Mouse (Mus musculus) CH12.LX (cell line): ENCODE results near the gene Il6st. TPM values are rescaled to one million over a fixed set of nuclear protein-coding genes. Genes with fewer than 3 reads are reported as not detected.

Source experiments
- DNase-seq: peaks from one replicate; pipeline ENCODE4 v3.0.0-alpha.2; 2013; ENCODE audit errors: extremely low read depth
- H3K27ac ChIP-seq: 2 replicates; pipeline ENCODE4 v1.5.1; 2012; ENCODE audit warnings: low read depth, mild to moderate bottlenecking, control low read depth, moderate library complexity; ENCODE audit not compliant: insufficient read depth
- H3K27me3 ChIP-seq: replicated peaks from 2 replicates; pipeline ENCODE3; 2012; ENCODE audit warnings: inconsistent platforms
- H3K36me3 ChIP-seq, 2 experiments: replicated peaks in 1 of 2; 2 replicates each; pipeline versions ENCODE3 to v1.6.1; 2012; ENCODE audit warnings: inconsistent platforms in 1 of 2, low read length in 1 of 2, mild to moderate bottlenecking in 1 of 2, mixed read lengths in 1 of 2, moderate library complexity in 1 of 2; ENCODE audit not compliant: control insufficient read depth in 1 of 2, insufficient read depth in 1 of 2
- H3K4me1 ChIP-seq, 2 experiments: 2 replicates each; pipeline ENCODE4 v1.6.1; 2012; ENCODE audit warnings: inconsistent platforms in 1 of 2, moderate library complexity in 1 of 2; ENCODE audit not compliant: insufficient read depth in 2 of 2, control insufficient read depth in 1 of 2
- H3K4me2 ChIP-seq: 2 replicates; pipeline ENCODE4 v1.6.1; 2012; ENCODE audit warnings: low read depth, mild to moderate bottlenecking, control low read depth; ENCODE audit not compliant: poor library complexity, insufficient read depth, severe bottlenecking
- H3K4me3 ChIP-seq, 3 experiments: fragments of 150-350 bp in 1 of 3; sonication (generic) in 1 of 3; replicated peaks in 1 of 3; 2 replicates each; pipeline versions ENCODE3 to v1.5.1; 2011 to 2012; ENCODE audit warnings: low read depth in 2 of 3, low read length in 2 of 3, mild to moderate bottlenecking in 2 of 3, moderate library complexity in 2 of 3, control low read depth in 1 of 3, improper control_type of control experiment in 1 of 3, inconsistent platforms in 1 of 3, mixed read lengths in 1 of 3; ENCODE audit not compliant: poor library complexity in 1 of 3
- H3K79me2 ChIP-seq: replicated peaks from 2 replicates; pipeline ENCODE4 v1.6.1; 2012; ENCODE audit warnings: mild to moderate bottlenecking, moderate library complexity; ENCODE audit not compliant: control insufficient read depth, poor library complexity, insufficient read depth, severe bottlenecking; ENCODE audit errors: extremely low read depth
- H3K9ac ChIP-seq: 2 replicates; pipeline ENCODE4 v1.6.1; 2012; ENCODE audit warnings: low read depth, mild to moderate bottlenecking, control low read depth, moderate library complexity; ENCODE audit not compliant: insufficient read depth
- H3K9me3 ChIP-seq: replicated peaks from 2 replicates; pipeline ENCODE3; 2012; ENCODE audit warnings: low read length, inconsistent platforms, mixed read lengths
- BHLHE40 ChIP-seq: IDR thresholded peaks from 2 replicates; pipeline ENCODE4 v1.6.1; 2011; ENCODE audit warnings: mild to moderate bottlenecking, low read depth, low read length, improper control_type of control experiment
- CHD1 ChIP-seq: IDR thresholded peaks from 2 replicates; pipeline ENCODE4 v1.6.1; 2012; ENCODE audit warnings: low read depth, low read length, improper control_type of control experiment, inconsistent platforms
- CTCF ChIP-seq, 2 experiments: IDR thresholded peaks in 1 of 2; conservative IDR thresholded peaks in 1 of 2; 2 replicates each; pipeline ENCODE4 v1.5.1; 2011 to 2012; ENCODE audit warnings: low read depth in 2 of 2, low read length in 2 of 2, improper control_type of control experiment in 1 of 2, inconsistent platforms in 1 of 2, mild to moderate bottlenecking in 1 of 2, moderate library complexity in 1 of 2
- E2F4 ChIP-seq: IDR thresholded peaks from 2 replicates; pipeline ENCODE4 v1.6.1; 2011; ENCODE audit warnings: low read depth, low read length, improper control_type of control experiment; ENCODE audit not compliant: insufficient replicate concordance
- EP300 ChIP-seq: IDR thresholded peaks from 2 replicates; pipeline ENCODE4 v1.6.1; 2011; ENCODE audit warnings: low read length, improper control_type of control experiment
- ETS1 ChIP-seq: conservative IDR thresholded peaks from 2 replicates; pipeline ENCODE4 v1.6.1; 2012; ENCODE audit warnings: low read depth, mild to moderate bottlenecking, inconsistent platforms, low read length, improper control_type of control experiment, moderate library complexity
- GABPA ChIP-seq: IDR thresholded peaks from 2 replicates; pipeline ENCODE4 v1.6.1; 2012; ENCODE audit warnings: low read depth, low read length, improper control_type of control experiment, inconsistent platforms; ENCODE audit not compliant: insufficient replicate concordance
- HCFC1 ChIP-seq: IDR thresholded peaks from 2 replicates; pipeline ENCODE4 v1.6.1; 2012; ENCODE audit warnings: low read depth, mild to moderate bottlenecking, inconsistent platforms, low read length, improper control_type of control experiment
- IRF4 ChIP-seq: IDR thresholded peaks from 2 replicates; pipeline ENCODE4 v1.6.1; 2014; ENCODE audit warnings: low read depth, mild to moderate bottlenecking, inconsistent platforms, low read length, improper control_type of control experiment
- JUN ChIP-seq: IDR thresholded peaks from 2 replicates; pipeline ENCODE4 v1.6.1; 2011; ENCODE audit warnings: low read depth, mild to moderate bottlenecking, low read length, improper control_type of control experiment, moderate library complexity; ENCODE audit not compliant: insufficient read depth
- JUND ChIP-seq: conservative IDR thresholded peaks from 2 replicates; pipeline ENCODE4 v1.6.1; 2011; ENCODE audit warnings: low read depth, low read length, improper control_type of control experiment
- MAFK ChIP-seq: IDR thresholded peaks from 2 replicates; pipeline ENCODE4 v1.6.1; 2011; ENCODE audit warnings: low read length, improper control_type of control experiment; ENCODE audit not compliant: insufficient replicate concordance
- MAZ ChIP-seq: IDR thresholded peaks from 2 replicates; pipeline ENCODE4 v1.6.1; 2012; ENCODE audit warnings: low read depth, mild to moderate bottlenecking, inconsistent platforms, low read length, improper control_type of control experiment, moderate library complexity
- MEF2A ChIP-seq: IDR thresholded peaks from 2 replicates; pipeline ENCODE4 v1.6.1; 2014; ENCODE audit warnings: low read depth, mild to moderate bottlenecking, inconsistent platforms, low read length, improper control_type of control experiment, borderline replicate concordance
- MXI1 ChIP-seq: IDR thresholded peaks from 2 replicates; pipeline ENCODE4 v1.6.1; 2011; ENCODE audit warnings: mild to moderate bottlenecking, low read depth, low read length, improper control_type of control experiment
- MYC ChIP-seq: IDR thresholded peaks from 2 replicates; pipeline ENCODE4 v1.6.1; 2011; ENCODE audit warnings: low read depth, mild to moderate bottlenecking, improper control_type of control experiment, low read length
- NELFE ChIP-seq: IDR thresholded peaks from 2 replicates; pipeline ENCODE4 v1.6.1; 2011; ENCODE audit warnings: low read depth, low read length, improper control_type of control experiment
- POLR2A ChIP-seq: IDR thresholded peaks from 2 replicates; pipeline ENCODE4 v1.6.1; 2011; ENCODE audit warnings: low read depth, mild to moderate bottlenecking, improper control_type of control experiment, low read length
- POLR2AphosphoS2 ChIP-seq: IDR thresholded peaks from 2 replicates; pipeline ENCODE4 v1.6.1; 2011; ENCODE audit warnings: low read depth, low read length, improper control_type of control experiment
- RCOR1 ChIP-seq: conservative IDR thresholded peaks from 2 replicates; pipeline ENCODE4 v1.6.1; 2012; ENCODE audit warnings: low read depth, mild to moderate bottlenecking, inconsistent platforms, low read length, improper control_type of control experiment
- SMC3 ChIP-seq: IDR thresholded peaks from 2 replicates; pipeline ENCODE4 v1.6.1; 2011; ENCODE audit warnings: low read depth, low read length, improper control_type of control experiment
- TBP ChIP-seq: conservative IDR thresholded peaks from 2 replicates; pipeline ENCODE4 v1.6.1; 2011; ENCODE audit warnings: low read depth, low read length, improper control_type of control experiment
- TCF12 ChIP-seq: IDR thresholded peaks from 2 replicates; pipeline ENCODE4 v1.6.1; 2014; ENCODE audit warnings: low read depth, mild to moderate bottlenecking, inconsistent platforms, low read length, improper control_type of control experiment
- USF1 ChIP-seq: IDR thresholded peaks from 2 replicates; pipeline ENCODE4 v1.6.1; 2014; ENCODE audit warnings: low read depth, mild to moderate bottlenecking, inconsistent platforms, low read length, improper control_type of control experiment
- USF2 ChIP-seq: conservative IDR thresholded peaks from 2 replicates; pipeline ENCODE4 v1.6.1; 2011; ENCODE audit warnings: low read depth, low read length, improper control_type of control experiment
- ZC3H11A ChIP-seq: IDR thresholded peaks from 2 replicates; pipeline ENCODE4 v1.6.1; 2012; ENCODE audit warnings: low read depth, mild to moderate bottlenecking, inconsistent platforms, low read length, improper control_type of control experiment
- ZMIZ1 ChIP-seq: IDR thresholded peaks from 2 replicates; pipeline ENCODE4 v1.6.1; 2012; ENCODE audit warnings: low read depth, mild to moderate bottlenecking, inconsistent platforms, low read length, improper control_type of control experiment
- ZNF384 ChIP-seq: IDR thresholded peaks from 2 replicates; pipeline ENCODE4 v1.6.1; 2012; ENCODE audit warnings: low read depth, low read length, improper control_type of control experiment, inconsistent platforms
- dilution Hi-C: fragments of 300-500 bp; cut with MboI; formaldehyde crosslinking; loops from 2 replicates; pipeline ENCODE4 v1.14.3; 2020; ENCODE audit warnings: low sequenced_read_pairs; ENCODE audit not compliant: extremely low pct_unique_long_range_greater_than_20kb, extremely low pct_ligation_motif_present
- in situ Hi-C: fragments of 300-500 bp; cut with MboI; formaldehyde crosslinking; loops from 3 replicates; pipeline ENCODE4 v1.14.3; 2019; ENCODE audit warnings: low sequenced_read_pairs, low pct_ligation_motif_present, low pct_unique_long_range_greater_than_20kb, mixed read lengths
- polyA plus RNA-seq: library from polyadenylated mRNA; unstranded; fragments of >175 nt; gene quantifications from 2 replicates; pipeline ENCODE4 v1.2.1, GENCODE M21; 2012; ENCODE audit warnings: low read depth; ENCODE audit not compliant: insufficient read length
- total RNA-seq, 2 experiments: library from RNA; depleted of rRNA; stranded (reverse); fragments of 300-350 nt in 1 of 2; fragments of >200 nt in 1 of 2; gene quantifications; 2 replicates each; pipeline ENCODE4 v1.2.3; 2012 to 2014

Gene Il6st
- total and polyA plus RNA-seq, 3 experiments = 3.5 to 7.6 (median 5.7) TPM

DNA sequence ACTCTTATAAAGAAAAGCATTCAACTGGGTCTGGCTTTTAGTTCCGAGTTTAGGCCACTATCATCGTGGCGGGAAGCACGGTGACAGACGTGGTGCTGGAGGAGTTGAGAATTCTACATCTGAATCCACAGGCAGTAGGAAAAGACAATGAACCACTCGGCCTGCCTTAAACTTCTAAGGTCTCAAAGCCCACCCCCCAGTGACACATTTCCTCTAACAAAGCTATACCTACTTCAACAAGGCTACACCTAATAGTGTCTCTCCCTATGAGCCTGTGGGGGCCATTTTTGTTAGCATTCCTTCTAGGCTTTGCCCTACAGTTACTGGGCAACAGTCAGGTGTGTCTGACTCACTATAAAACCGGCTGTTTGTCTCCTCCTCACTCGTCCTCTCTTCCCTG, 23.2 kb upstream of the Il6st start:
- no peak overlapping the region for H3K4me2 ChIP-seq
- peaks cover 5% of the 10 kb centered on the region for H3K9me3 ChIP-seq
- no peak for DNase-seq
- dilution Hi-C loops = no loop called here
- in situ Hi-C loops = no loop called here
- no peak overlapping the region for H3K9ac ChIP-seq
- no peak for TF ChIP-seq CTCF (conservative IDR thresholded peaks at IDR 0.05 in 1 of 2, IDR thresholded peaks at IDR 0.05 in 1 of 2; ENCODE audit: low read depth in 2 of 2, low read length in 2 of 2)
- no peak for TF ChIP-seq EP300
- no peak for TF ChIP-seq USF2
- TF ChIP-seq SMC3 = no peak
- TF ChIP-seq USF1 = no peak
- no peak for TF ChIP-seq MAZ
- no peak for TF ChIP-seq E2F4
- TF ChIP-seq IRF4 = no peak
- TF ChIP-seq CHD1 = no peak
- TF ChIP-seq ZNF384 = no peak
- no peak for TF ChIP-seq POLR2A
- TF ChIP-seq JUND = no peak
- TF ChIP-seq TBP = no peak
- no peak for TF ChIP-seq TCF12
- TF ChIP-seq JUN = no peak
- no peak for TF ChIP-seq MXI1
- no peak for TF ChIP-seq POLR2AphosphoS2
- H3K27ac ChIP-seq = no peak overlapping the region
- H3K79me2 ChIP-seq = no peaks in the 10 kb centered on the region
- peaks cover 13 to 47% of the 10 kb centered on the region in 2 experiments for H3K4me1 ChIP-seq
- H3K4me3 ChIP-seq = no peak overlapping the region
- H3K36me3 ChIP-seq = no peaks in the 10 kb centered on the region
- H3K27me3 ChIP-seq = no peaks in the 10 kb centered on the region

GRCm38 (mm10) chr13:112442867-112443529, 20.9 kb upstream of the Il6st start:
- DNase-seq = peak; percentile 55
- peak; percentile 70 for TF ChIP-seq BHLHE40
- TF ChIP-seq HCFC1 = no peak
- no peak for TF ChIP-seq E2F4
- TF ChIP-seq NELFE = no peak
- no peak for TF ChIP-seq SMC3
- peak; percentile 83 for TF ChIP-seq JUN
- TF ChIP-seq MAFK = 0 out of 2 replicates have a peak, but pooled peaks have one; percentile 53
- peak; percentile 83 for TF ChIP-seq RCOR1
- TF ChIP-seq MYC = peak; percentile 57; the same call in 1 of the 2 replicates
- TF ChIP-seq IRF4 = peak; percentile 92
- TF ChIP-seq POLR2AphosphoS2 = no peak
- peak; percentile 97 for TF ChIP-seq EP300
- no peak for TF ChIP-seq ZC3H11A
- TF ChIP-seq ETS1 = peak; percentile 66
- no peak for TF ChIP-seq MAZ
- no peak for TF ChIP-seq GABPA
- peak; percentile 79 for TF ChIP-seq MEF2A
- TF ChIP-seq ZMIZ1 = no peak
- peak; percentile 90 for TF ChIP-seq JUND
- Histone ChIP-seq H3K27me3 (no peaks in the 10 kb centered on the region), H3K9ac (no peak overlapping the region), H3K9me3 (peaks cover 2% of the 10 kb centered on the region), H3K4me1 (peaks cover 11 to 56% of the 10 kb centered on the region in 2 experiments), H3K36me3 (no peaks in the 10 kb centered on the region), H3K79me2 (no peaks in the 10 kb centered on the region), H3K27ac (no peak overlapping the region), H3K4me2 (no peak overlapping the region), H3K4me3 (no peak overlapping the region)
- in situ Hi-C loops = no loop called here
- dilution Hi-C loops = no loop called here
